Mouse (Mus musculus) heart, postnatal 0 days (tissue): ENCODE results near the gene Flnb.

Experiments
- CTCF ChIP-seq: IDR thresholded peaks from 2 replicates; pipeline ENCODE4 v1.5.1; 2016; ENCODE audit warnings: antibody characterized with exemption, control low read depth, low read depth
- EP300 ChIP-seq: IDR thresholded peaks from 2 replicates; pipeline ENCODE4 v1.6.1; 2016; ENCODE audit warnings: antibody characterized with exemption, low read depth

GRCm38 (mm10) chr14:7891401-7891800 is 73.6 kb downstream of the Flnb start:
- no peak for TF ChIP-seq CTCF
- TF ChIP-seq EP300 = no peak
